In genomic region chr13:119712463-119712862, GRCm38 (mm10) we compare ENCODE assay signal across 17 mouse cellular contexts.
"Had no signal": no experiment of that assay in that cellular context is flagged by ENCODE, and none has a peak within 500 bp of the region (broad histone marks: within the 10 kb centered on the region; RNA-seq: fewer than 3 reads in every experiment).

No protein-coding gene starts in this region.

- H3K4me3 ChIP-seq: layer of hippocampus, adult 2 months; limb, embryonic 10.5 days; limb, embryonic 13.5 days; liver, embryonic 13.5 days; megakaryocyte, embryonic 14.5 days; midbrain, embryonic 10.5 days; midbrain, embryonic 13.5 days had no signal

- H3K27ac ChIP-seq: kidney, postnatal 0 days; limb, embryonic 10.5 days; limb, embryonic 13.5 days; liver, embryonic 13.5 days; midbrain, embryonic 10.5 days; midbrain, embryonic 13.5 days; stomach, postnatal 0 days had no signal

- H3K4me1 ChIP-seq: limb, embryonic 10.5 days; limb, embryonic 13.5 days; liver, embryonic 13.5 days; midbrain, embryonic 10.5 days; midbrain, embryonic 13.5 days had no signal

- DNase-seq: layer of hippocampus, adult 9-11 months; layer of hippocampus, postnatal 36 days; liver; liver, embryonic 13.5 days; lung, embryonic 14.5 days; right cerebral cortex, adult 18-20 months; thymus, adult 2 months; thymus, postnatal 14 days; thymus, postnatal 4 days had no signal
